Mouse (Mus musculus): ENCODE measurements around the gene Mis18bp1. TPM values are rescaled to one million over a fixed set of nuclear protein-coding genes. Genes with fewer than 3 reads are reported as not detected.

Gene Mis18bp1
- total RNA-seq, 2 experiments from 2014 or later, result 270 to 344 TPM

Other genes starting within 250 kb of the Mis18bp1 start
- 14.8 and 18.9 TPM in 2 replicates for gene Klhl28, start 207.1 kb downstream of the Mis18bp1 start, total RNA-seq (2015; ENCODE audit: low replicate concordance)
- 9.9 and 13.8 TPM in 2 replicates for gene Klhl28, start 207.1 kb downstream of the Mis18bp1 start, total RNA-seq (2017; ENCODE audit: low replicate concordance)
- 11.9 and 22.2 TPM in 2 replicates for gene Togaram1, start 206.8 kb downstream of the Mis18bp1 start, total RNA-seq (2015; ENCODE audit: low replicate concordance)
- gene Togaram1, start 206.8 kb downstream of the Mis18bp1 start, total RNA-seq (2017; ENCODE audit: low replicate concordance), result 21.4 and 31.5 TPM in 2 replicates
- 58.7 and 62.3 TPM in 2 replicates for gene Prpf39, start 136.3 kb downstream of the Mis18bp1 start, total RNA-seq (2015; ENCODE audit: low replicate concordance)
- 71.9 and 86.0 TPM in 2 replicates for gene Prpf39, start 136.3 kb downstream of the Mis18bp1 start, total RNA-seq (2017; ENCODE audit: low replicate concordance)
- gene Fkbp3, start 98.6 kb downstream of the Mis18bp1 start, total RNA-seq (2015; ENCODE audit: low replicate concordance), result 50.1 and 115 TPM in 2 replicates
- gene Fkbp3, start 98.6 kb downstream of the Mis18bp1 start, total RNA-seq (2017; ENCODE audit: low replicate concordance), result 12.6 and 53.1 TPM in 2 replicates
- 69.2 and 70.4 TPM in 2 replicates for gene Fancm, start 97.0 kb downstream of the Mis18bp1 start, total RNA-seq (2015; ENCODE audit: low replicate concordance)
- gene Fancm, start 97.0 kb downstream of the Mis18bp1 start, total RNA-seq (2017; ENCODE audit: low replicate concordance), result 18.5 and 40.2 TPM in 2 replicates
- gene Wdr20rt, start 52.9 kb upstream of the Mis18bp1 start, total RNA-seq (2015; ENCODE audit: low replicate concordance), result not detected in 2 replicates
- not detected in 2 replicates for gene Wdr20rt, start 52.9 kb upstream of the Mis18bp1 start, total RNA-seq (2017; ENCODE audit: low replicate concordance)